Mouse (Mus musculus) effector memory CD4-positive, alpha-beta T cell, adult 5 months (primary cell): Measurements from ENCODE around the gene Gm4297. TPM values are rescaled to one million over a fixed set of nuclear protein-coding genes. Genes with fewer than 3 reads are reported as not detected.

Experiments used
- polyA plus RNA-seq: library from polyadenylated mRNA; unstranded; fragments of 100-300 nt; shearing (Covaris generic); gene quantifications from one replicate; pipeline ENCODE4 v1.2.1, GENCODE M21; 2017

Gene Gm4297
- not detected for polyA plus RNA-seq

GRCm38 (mm10) chrX:24574795-24575194, at the start of gene Gm4297:
Gene Gm4297 (minus strand): TSS chrX:24574895.

Other genes with a start within 250 kb of the Gm4297 start
- not detected for gene Gm5934, start 74.1 kb downstream of the Gm4297 start, polyA plus RNA-seq
- gene Gm5935, start 200.3 kb upstream of the Gm4297 start, polyA plus RNA-seq, result not detected